Mouse (Mus musculus) megakaryocyte, embryonic 14.5 days (primary cell): ENCODE measurements around the gene Dlg1. TPM values are rescaled to one million over a fixed set of nuclear protein-coding genes. Genes with fewer than 3 reads are reported as not detected.

Source experiments
- H3K27me3 ChIP-seq: replicated peaks from 2 replicates; pipeline ENCODE3; 2012; ENCODE audit warnings: inconsistent platforms
- H3K36me3 ChIP-seq: replicated peaks from 2 replicates; pipeline ENCODE3; 2012; ENCODE audit warnings: low read length, inconsistent platforms, mixed read lengths
- H3K4me1 ChIP-seq: 2 replicates; pipeline ENCODE4 v1.6.1; 2012; ENCODE audit warnings: inconsistent platforms
- H3K4me3 ChIP-seq: replicated peaks from 2 replicates; pipeline ENCODE3; 2012; ENCODE audit warnings: moderate library complexity, mild to moderate bottlenecking, inconsistent platforms
- H3K9me3 ChIP-seq: 2 replicates; pipeline ENCODE4 v1.6.1; 2012; ENCODE audit warnings: inconsistent platforms
- FLI1 ChIP-seq: IDR thresholded peaks from 2 replicates; pipeline ENCODE4 v1.6.1; 2012; ENCODE audit warnings: low read length, inconsistent platforms, mixed read lengths
- GATA1 ChIP-seq: IDR thresholded peaks from 3 replicates; pipeline ENCODE4 v1.6.1; 2012; ENCODE audit warnings: mixed read lengths, low read length, inconsistent platforms, borderline replicate concordance
- polyA plus RNA-seq: library from polyadenylated mRNA; stranded (reverse); fragments of >175 nt; gene quantifications from 2 replicates; pipeline ENCODE4 v1.2.3, GENCODE M21; 2012; ENCODE audit warnings: low replicate concordance; ENCODE audit not compliant: insufficient read depth

Dlg1 gene
- polyA plus RNA-seq, 1 experiment: 2.1 TPM

DNA sequence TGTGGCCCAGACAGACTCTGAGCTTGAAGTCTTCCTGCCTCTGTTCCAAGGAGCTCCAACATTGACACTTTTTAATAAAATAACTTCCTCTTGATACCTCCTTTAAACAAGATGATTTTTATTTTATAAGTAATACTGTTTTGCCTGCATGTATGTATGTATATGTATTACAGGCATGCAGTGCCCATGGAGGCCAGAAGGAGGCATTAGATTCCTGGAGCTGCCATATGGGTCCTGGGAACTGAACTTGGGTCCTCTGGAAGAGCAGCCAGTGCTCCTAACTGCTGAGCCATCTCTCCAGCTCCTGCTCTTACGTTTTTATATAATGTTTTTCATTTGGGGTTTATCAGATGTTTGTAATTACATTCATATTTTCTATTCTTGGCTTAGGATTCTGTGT, 9.0 kb downstream of the Dlg1 start:
- Histone ChIP-seq H3K4me1 (peaks cover 36% of the 10 kb centered on the region), H3K36me3 (peaks cover 43% of the 10 kb centered on the region), H3K4me3 (no peak overlapping the region), H3K9me3 (no peaks in the 10 kb centered on the region), H3K27me3 (no peaks in the 10 kb centered on the region)
- TF ChIP-seq FLI1 (no peak), GATA1 (no peak)

DNA sequence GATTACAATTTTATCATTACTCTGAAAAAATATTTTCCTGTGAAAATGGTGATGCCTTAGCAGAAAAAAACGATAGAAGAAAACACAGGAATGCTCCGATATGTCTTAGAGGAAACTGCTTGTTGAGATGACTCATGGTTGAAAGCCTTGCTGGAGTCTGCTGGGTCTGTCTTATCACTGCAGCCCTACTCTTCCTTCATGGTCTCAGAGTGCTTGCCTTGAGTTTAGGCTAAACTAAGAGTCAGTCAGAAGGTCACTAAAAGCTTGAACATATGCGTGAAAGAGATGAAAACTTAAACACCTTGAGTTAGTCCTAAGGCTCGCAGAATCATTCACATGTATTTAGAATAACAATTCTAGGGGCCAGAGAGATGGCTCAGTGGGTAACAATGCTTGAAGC, 14.2 kb downstream of the Dlg1 start:
- Histone ChIP-seq H3K36me3 (peaks cover 20% of the 10 kb centered on the region), H3K27me3 (no peaks in the 10 kb centered on the region), H3K9me3 (no peaks in the 10 kb centered on the region), H3K4me1 (peaks cover 53% of the 10 kb centered on the region), H3K4me3 (peak overlapping the region; percentile 78)
- TF ChIP-seq FLI1: no peak
- no peak; the same call in 2 of the 3 replicates for TF ChIP-seq GATA1

GRCm38 (mm10) chr16:31682291-31682690, 19.0 kb downstream of the Dlg1 start:
- Histone ChIP-seq H3K27me3 (no peaks in the 10 kb centered on the region), H3K4me1 (peaks cover 29% of the 10 kb centered on the region), H3K9me3 (no peaks in the 10 kb centered on the region), H3K4me3 (no peak overlapping the region), H3K36me3 (peaks cover 43% of the 10 kb centered on the region)
- TF ChIP-seq GATA1 (no peak), FLI1 (no peak)

GRCm38 (mm10) chr16:31683670-31684430, 20.6 kb downstream of the Dlg1 start:
- TF ChIP-seq FLI1 (no peak), GATA1 (no peak)
- Histone ChIP-seq H3K27me3 (no peaks in the 10 kb centered on the region), H3K4me3 (no peak overlapping the region), H3K4me1 (peaks cover 13% of the 10 kb centered on the region), H3K36me3 (peaks cover 43% of the 10 kb centered on the region), H3K9me3 (no peaks in the 10 kb centered on the region)

GRCm38 (mm10) chr16:31684771-31685170, 21.5 kb downstream of the Dlg1 start:
- no peak overlapping the region for H3K4me3 ChIP-seq
- H3K4me1 ChIP-seq: peaks cover 11% of the 10 kb centered on the region; the same call in 1 of the 2 replicates
- TF ChIP-seq GATA1 (no peak), FLI1 (no peak)

DNA sequence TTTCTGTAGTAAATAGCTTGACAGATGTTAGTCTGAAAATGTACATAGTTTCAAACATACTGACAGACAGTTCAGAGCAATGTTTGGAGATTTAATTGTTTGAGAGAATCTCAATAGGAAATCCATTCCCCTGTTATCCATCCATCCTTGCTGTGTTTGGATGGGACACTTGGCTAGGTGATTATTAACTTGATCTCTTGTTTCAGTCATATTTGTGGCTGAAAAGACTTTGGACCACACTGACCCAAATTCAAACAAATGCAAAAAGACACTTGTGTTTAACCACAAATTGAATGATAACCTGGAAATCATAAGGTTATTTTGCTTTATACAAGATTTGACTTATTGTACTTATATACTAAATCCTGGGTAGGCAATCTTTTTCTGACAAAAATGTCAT, 24.5 kb downstream of the Dlg1 start:
- no peaks in the 10 kb centered on the region for H3K9me3 ChIP-seq
- TF ChIP-seq FLI1 (no peak), GATA1 (no peak)
- H3K4me1 ChIP-seq: peaks cover 3% of the 10 kb centered on the region; the same call in 1 of the 2 replicates
- H3K27me3 ChIP-seq: no peaks in the 10 kb centered on the region
- peaks cover 41% of the 10 kb centered on the region for H3K36me3 ChIP-seq
- H3K4me3 ChIP-seq: no peak overlapping the region

More at GRCm38 (mm10) chr16:31684771-31685170, 21.5 kb downstream of the Dlg1 start:
- Histone ChIP-seq H3K36me3 (peaks cover 42% of the 10 kb centered on the region), H3K27me3 (no peaks in the 10 kb centered on the region), H3K9me3 (no peaks in the 10 kb centered on the region)

GRCm38 (mm10) chr16:31695286-31696020, 32.2 kb downstream of the Dlg1 start:
- H3K27me3 ChIP-seq: no peaks in the 10 kb centered on the region
- no peaks in the 10 kb centered on the region for H3K36me3 ChIP-seq
- TF ChIP-seq FLI1 (no peak), GATA1 (no peak)
- H3K4me3 ChIP-seq: no peak overlapping the region
- H3K4me1 ChIP-seq: peaks cover 12% of the 10 kb centered on the region; the same call in 1 of the 2 replicates
- no peaks in the 10 kb centered on the region for H3K9me3 ChIP-seq

- H3K9me3 ChIP-seq: no peaks in the 10 kb centered on the region
- no peak overlapping the region for H3K4me3 ChIP-seq
Observed at GRCm38 (mm10) chr16:31696367-31696766, 33.1 kb downstream of the Dlg1 start.

DNA sequence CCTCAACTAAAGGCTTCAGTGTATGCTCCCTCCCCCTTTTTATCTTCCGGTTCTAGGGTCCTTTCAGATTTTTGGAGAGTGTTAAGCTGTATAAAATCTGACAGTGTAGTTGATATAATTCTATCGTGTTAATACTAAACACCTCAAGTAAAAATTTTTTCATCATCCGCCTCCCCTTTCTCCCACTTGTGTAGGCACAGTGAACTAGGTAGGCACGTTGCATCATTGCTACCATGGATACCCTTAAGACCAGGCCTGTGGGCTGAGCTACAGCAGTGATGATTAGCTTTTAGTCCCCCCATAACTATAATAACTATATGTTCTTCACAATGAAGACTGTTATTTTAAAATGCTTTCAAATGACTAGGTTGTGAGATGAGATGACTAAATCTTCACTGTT, 34.1 kb downstream of the Dlg1 start:
- Histone ChIP-seq H3K4me3 (no peak overlapping the region), H3K27me3 (no peaks in the 10 kb centered on the region), H3K36me3 (no peaks in the 10 kb centered on the region), H3K9me3 (no peaks in the 10 kb centered on the region), H3K4me1 (peaks cover 12% of the 10 kb centered on the region; the same call in 1 of the 2 replicates)
- TF ChIP-seq FLI1 (no peak), GATA1 (no peak)

More at GRCm38 (mm10) chr16:31696367-31696766, 33.1 kb downstream of the Dlg1 start:
- Histone ChIP-seq H3K36me3 (no peaks in the 10 kb centered on the region), H3K27me3 (no peaks in the 10 kb centered on the region), H3K4me1 (peaks cover 12% of the 10 kb centered on the region; the same call in 1 of the 2 replicates)
- no peak for TF ChIP-seq GATA1
- no peak for TF ChIP-seq FLI1

- Histone ChIP-seq H3K4me3 (no peak overlapping the region), H3K36me3 (no peaks in the 10 kb centered on the region), H3K4me1 (peaks cover 17% of the 10 kb centered on the region), H3K27me3 (no peaks in the 10 kb centered on the region), H3K9me3 (no peaks in the 10 kb centered on the region)
- TF ChIP-seq FLI1 (no peak), GATA1 (no peak)
Observed at GRCm38 (mm10) chr16:31705213-31705612, 42.0 kb downstream of the Dlg1 start.
